Mouse (Mus musculus): ENCODE results near the gene Klhl12. TPM values are rescaled to one million over a fixed set of nuclear protein-coding genes. Genes with fewer than 3 reads are reported as not detected.
"Not testable (repeated sequence)": the region's sequence is repeated elsewhere in the genome, so short reads cannot be mapped to it uniquely, and the experiment has no call there.

The Klhl12 gene
- polyA plus RNA-seq, 1 experiment from 2014 or later = 36.7 TPM

- WGBS = 81% methylated on average over 10 of the region's 10 CpGs
- no peak for ATAC-seq (ENCODE audit: low FRiP score)
- no peaks in the 10 kb centered on the region for H3K9me3 ChIP-seq (replicated peaks)
- H3K4me3 ChIP-seq (replicated peaks) = no peak overlapping the region
- no peaks in the 10 kb centered on the region for H3K27me3 ChIP-seq (replicated peaks)
- no peak overlapping the region for H3K9ac ChIP-seq (replicated peaks)
- H3K27ac ChIP-seq (replicated peaks) = no peak overlapping the region
- peaks cover 53% of the 10 kb centered on the region for H3K36me3 ChIP-seq
- peaks cover 26% of the 10 kb centered on the region for H3K4me1 ChIP-seq
- H3K4me2 ChIP-seq = no peak overlapping the region
These were observed 31.4 kb upstream of the Klhl12 start for GRCm38 (mm10) chr1:134423911-134424310.

- ATAC-seq (ENCODE audit: low FRiP score) = no peak
- Histone ChIP-seq H3K27ac (replicated peaks) (no peak overlapping the region), H3K4me1 (0 out of 2 replicates have a peak, but pooled peaks cover 3% of the 10 kb centered on the region), H3K4me2 (no peak overlapping the region), H3K9me3 (replicated peaks) (no peaks in the 10 kb centered on the region), H3K9ac (replicated peaks) (no peak overlapping the region), H3K36me3 (peaks cover 72% of the 10 kb centered on the region), H3K4me3 (replicated peaks) (no peak overlapping the region), H3K27me3 (replicated peaks) (no peaks in the 10 kb centered on the region)
- 88% methylated on average over 5 of the region's 5 CpGs for WGBS
These were observed 29.0 kb upstream of the Klhl12 start for GRCm38 (mm10) chr1:134426289-134426688.

- no peak for ATAC-seq (ENCODE audit: low FRiP score)
- H3K9ac ChIP-seq (replicated peaks) = no peak overlapping the region
- peaks cover 54% of the 10 kb centered on the region for H3K36me3 ChIP-seq
- H3K27me3 ChIP-seq (replicated peaks) = no peaks in the 10 kb centered on the region
- no peaks in the 10 kb centered on the region for H3K4me1 ChIP-seq
- H3K27ac ChIP-seq (replicated peaks) = no peak overlapping the region
- no peak overlapping the region for H3K4me2 ChIP-seq
- H3K4me3 ChIP-seq (replicated peaks) = no peak overlapping the region
- no peaks in the 10 kb centered on the region for H3K9me3 ChIP-seq (replicated peaks)
- WGBS = 88% methylated on average over 10 of the region's 10 CpGs
These were observed 22.3 kb upstream of the Klhl12 start for GRCm38 (mm10) chr1:134433002-134433401.

DNA sequence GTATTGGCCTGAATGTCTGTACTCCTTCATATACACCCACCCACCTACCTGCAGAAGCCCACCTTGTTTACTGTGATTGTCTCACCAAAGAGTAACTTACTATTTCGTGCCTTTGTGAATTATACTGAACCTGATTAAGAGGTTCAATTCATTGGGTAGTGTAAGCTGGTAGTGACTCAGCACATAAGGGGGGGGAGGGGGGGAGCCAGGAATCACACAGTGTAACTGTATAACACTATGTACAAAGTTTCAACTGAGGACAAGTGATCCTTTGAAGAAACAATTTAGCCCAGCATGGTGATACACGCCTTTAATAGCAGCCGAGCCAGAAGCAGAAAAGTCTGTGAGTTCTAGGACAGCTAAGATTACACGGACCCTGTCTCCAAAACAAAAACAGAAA is 21.9 kb upstream of the Klhl12 start:
- H3K9me3 ChIP-seq (replicated peaks) = no peaks in the 10 kb centered on the region
- no peak overlapping the region for H3K4me2 ChIP-seq
- H3K4me1 ChIP-seq = no peaks in the 10 kb centered on the region
- H3K9ac ChIP-seq (replicated peaks) = no peak overlapping the region
- no peaks in the 10 kb centered on the region for H3K27me3 ChIP-seq (replicated peaks)
- WGBS = 87% methylated on average over 4 of the region's 4 CpGs
- H3K4me3 ChIP-seq (replicated peaks) = no peak overlapping the region
- no peak for ATAC-seq (ENCODE audit: low FRiP score)
- H3K36me3 ChIP-seq = peaks cover 49% of the 10 kb centered on the region
- no peak overlapping the region for H3K27ac ChIP-seq (replicated peaks)

GRCm38 (mm10) chr1:134435414-134435813 is 19.9 kb upstream of the Klhl12 start:
- Histone ChIP-seq H3K27me3 (replicated peaks) (no peaks in the 10 kb centered on the region), H3K9ac (replicated peaks) (no peak overlapping the region), H3K9me3 (replicated peaks) (no peaks in the 10 kb centered on the region), H3K36me3 (peaks cover 34% of the 10 kb centered on the region), H3K4me2 (no peak overlapping the region), H3K4me3 (replicated peaks) (no peak overlapping the region), H3K4me1 (no peaks in the 10 kb centered on the region), H3K27ac (replicated peaks) (no peak overlapping the region)
- WGBS = 39% methylated on average over 4 of the region's 4 CpGs
- no peak for ATAC-seq (ENCODE audit: low FRiP score)

DNA sequence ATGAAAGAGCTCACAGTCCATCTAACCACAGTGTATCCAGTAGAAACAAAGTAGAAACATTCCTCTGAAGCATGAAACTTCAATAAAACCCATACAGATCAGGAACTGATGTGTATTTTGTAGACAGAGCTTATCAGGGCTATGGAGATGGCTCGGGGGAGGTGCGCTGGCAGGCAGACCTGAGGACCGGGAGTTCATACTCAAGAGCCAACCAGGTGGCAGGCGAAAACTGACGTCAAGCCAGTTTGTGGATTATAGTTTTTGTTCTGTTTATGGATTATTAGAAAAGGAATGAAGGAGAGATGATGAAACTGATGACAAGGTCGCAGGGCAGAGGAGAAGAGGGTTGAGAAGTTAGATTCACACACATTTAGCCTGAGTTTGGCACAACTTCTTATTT is 14.9 kb upstream of the Klhl12 start:
- H3K27ac ChIP-seq (replicated peaks) = no peak overlapping the region
- no peak for ATAC-seq (ENCODE audit: low FRiP score)
- H3K4me2 ChIP-seq = no peak overlapping the region
- 96% methylated on average over 6 of the region's 6 CpGs for WGBS
- no peaks in the 10 kb centered on the region for H3K27me3 ChIP-seq (replicated peaks)
- no peak overlapping the region for H3K4me3 ChIP-seq (replicated peaks)
- H3K4me1 ChIP-seq = no peaks in the 10 kb centered on the region
- no peaks in the 10 kb centered on the region for H3K36me3 ChIP-seq
- H3K9ac ChIP-seq (replicated peaks) = no peak overlapping the region
- H3K9me3 ChIP-seq (replicated peaks) = no peaks in the 10 kb centered on the region

DNA sequence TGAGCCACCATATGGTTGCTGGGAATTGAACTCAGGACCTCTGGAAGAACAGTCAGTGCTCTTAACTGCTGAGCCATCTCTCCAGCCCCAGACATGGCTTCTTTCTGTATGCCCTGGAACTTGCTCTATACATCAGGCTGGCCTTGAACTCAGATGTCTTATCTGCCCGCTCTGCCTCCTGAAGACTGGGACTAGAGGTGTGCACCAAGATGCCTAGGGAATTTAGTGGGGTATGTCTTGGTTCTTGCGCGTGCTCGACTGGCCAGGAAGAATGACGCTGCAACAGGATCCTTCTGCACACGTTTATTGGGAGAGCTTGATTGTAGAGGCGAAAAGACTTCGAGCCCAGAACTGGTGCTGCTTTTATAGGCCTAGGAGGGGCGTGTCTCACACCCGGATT is 13.6 kb upstream of the Klhl12 start:
- H3K9ac ChIP-seq (replicated peaks); H3K4me1 ChIP-seq; H3K27me3 ChIP-seq (replicated peaks); H3K4me3 ChIP-seq (replicated peaks); H3K9me3 ChIP-seq (replicated peaks); H3K4me2 ChIP-seq; ATAC-seq (ENCODE audit: low FRiP score); H3K27ac ChIP-seq (replicated peaks); H3K36me3 ChIP-seq: not testable (repeated sequence)
- 95% methylated on average over 8 of the region's 10 CpGs for WGBS

GRCm38 (mm10) chr1:134442394-134442793 is 12.9 kb upstream of the Klhl12 start:
- ATAC-seq (ENCODE audit: low FRiP score) = no peak
- H3K9me3 ChIP-seq (replicated peaks) = no peaks in the 10 kb centered on the region
- H3K9ac ChIP-seq (replicated peaks) = no peak overlapping the region
- H3K36me3 ChIP-seq = no peaks in the 10 kb centered on the region
- no peaks in the 10 kb centered on the region for H3K27me3 ChIP-seq (replicated peaks)
- no peak overlapping the region for H3K27ac ChIP-seq (replicated peaks)
- H3K4me2 ChIP-seq = no peak overlapping the region
- WGBS = 92% methylated on average over 3 of the region's 3 CpGs
- no peaks in the 10 kb centered on the region for H3K4me1 ChIP-seq
- no peak overlapping the region for H3K4me3 ChIP-seq (replicated peaks)

DNA sequence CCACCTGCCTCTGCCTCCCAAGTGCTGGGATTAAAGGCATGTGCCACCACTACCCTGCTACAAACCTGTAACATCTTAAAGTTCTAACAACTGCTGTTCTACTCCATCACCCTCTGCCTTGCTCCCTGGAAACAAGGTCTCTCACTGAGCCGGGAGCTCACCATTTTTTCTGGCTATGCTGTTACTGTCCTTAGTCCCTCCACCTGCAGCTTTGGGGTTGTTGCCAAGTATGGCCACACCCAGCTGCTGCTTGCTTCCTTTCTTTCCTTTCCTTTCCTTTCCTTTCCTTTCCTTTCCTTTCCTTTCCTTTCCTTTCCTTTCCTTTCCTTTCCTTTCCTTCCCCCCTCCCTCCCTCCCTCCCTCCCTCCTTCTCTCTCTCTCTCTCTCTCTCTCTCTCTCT is 12.0 kb upstream of the Klhl12 start:
- ATAC-seq (ENCODE audit: low FRiP score); H3K36me3 ChIP-seq; H3K9me3 ChIP-seq (replicated peaks); H3K27ac ChIP-seq (replicated peaks); H3K4me2 ChIP-seq; H3K4me3 ChIP-seq (replicated peaks); H3K27me3 ChIP-seq (replicated peaks); H3K4me1 ChIP-seq; H3K9ac ChIP-seq (replicated peaks): not testable (repeated sequence)
- 69% methylated on average over 1 of the region's 1 CpGs for WGBS

DNA sequence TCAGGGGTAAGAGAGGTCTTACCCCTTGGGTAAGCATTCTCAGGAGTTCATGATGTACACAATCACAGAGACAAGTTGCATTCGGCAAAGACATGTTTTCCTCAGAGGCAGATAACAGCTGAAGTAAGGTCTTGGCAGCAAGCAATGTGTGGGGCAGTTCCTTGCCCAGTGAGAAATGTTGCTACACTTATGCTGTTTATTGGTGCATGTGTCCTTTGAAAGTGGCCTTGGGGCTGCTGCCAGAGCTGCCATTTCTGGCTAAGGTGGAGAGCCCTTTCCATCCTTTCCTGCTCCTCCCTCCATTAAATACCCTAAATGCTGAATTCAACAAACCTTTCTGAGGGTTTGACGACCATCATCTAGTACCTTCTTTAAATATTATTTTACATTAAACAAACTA is 9.9 kb upstream of the Klhl12 start:
- Histone ChIP-seq H3K27me3 (replicated peaks) (no peaks in the 10 kb centered on the region), H3K27ac (replicated peaks) (no peak overlapping the region), H3K4me1 (no peaks in the 10 kb centered on the region), H3K4me2 (no peak overlapping the region), H3K9ac (replicated peaks) (no peak overlapping the region), H3K4me3 (replicated peaks) (no peak overlapping the region), H3K36me3 (no peaks in the 10 kb centered on the region), H3K9me3 (replicated peaks) (no peaks in the 10 kb centered on the region)
- no peak for ATAC-seq (ENCODE audit: low FRiP score)
- WGBS = 91% methylated on average over 2 of the region's 2 CpGs

- not testable (repeated sequence) for H3K27ac ChIP-seq (replicated peaks); H3K4me2 ChIP-seq; H3K9me3 ChIP-seq (replicated peaks); H3K27me3 ChIP-seq (replicated peaks); ATAC-seq (ENCODE audit: low FRiP score); H3K36me3 ChIP-seq; H3K4me1 ChIP-seq; H3K4me3 ChIP-seq (replicated peaks); H3K9ac ChIP-seq (replicated peaks)
- WGBS = 81% methylated on average over 3 of the region's 3 CpGs
These were observed 6.8 kb upstream of the Klhl12 start for GRCm38 (mm10) chr1:134448537-134448936.

DNA sequence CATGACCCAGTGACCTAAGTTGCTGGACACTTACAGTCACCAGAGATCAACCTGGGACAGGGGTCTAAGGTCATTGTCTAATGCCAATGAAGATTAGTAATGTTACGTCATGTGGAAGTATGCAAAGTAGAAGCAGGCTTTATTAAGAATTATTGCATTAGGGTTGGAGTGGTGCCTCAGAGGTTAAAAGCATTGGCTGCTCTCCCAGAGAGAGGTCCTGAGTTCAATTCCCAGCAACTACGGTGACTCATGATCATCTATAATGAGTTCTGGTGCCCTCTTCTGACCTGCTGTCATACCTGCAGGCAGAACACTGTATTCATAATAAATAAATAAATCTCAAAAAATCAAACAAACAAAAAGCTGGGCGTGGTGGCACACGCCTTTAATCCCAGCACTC is 5.1 kb upstream of the Klhl12 start:
- H3K4me3 ChIP-seq (replicated peaks) = no peak overlapping the region
- H3K4me1 ChIP-seq = peaks cover 5% of the 10 kb centered on the region
- H3K4me2 ChIP-seq = no peak overlapping the region
- no peak overlapping the region for H3K27ac ChIP-seq (replicated peaks)
- H3K27me3 ChIP-seq (replicated peaks) = no peaks in the 10 kb centered on the region
- H3K36me3 ChIP-seq = no peaks in the 10 kb centered on the region
- H3K9ac ChIP-seq (replicated peaks) = no peak overlapping the region
- WGBS = 96% methylated on average over 4 of the region's 4 CpGs
- no peaks in the 10 kb centered on the region for H3K9me3 ChIP-seq (replicated peaks)
- no peak for ATAC-seq (ENCODE audit: low FRiP score)

- Histone ChIP-seq H3K4me3 (replicated peaks) (no peak overlapping the region), H3K9me3 (replicated peaks) (no peaks in the 10 kb centered on the region), H3K4me1 (peaks cover 7% of the 10 kb centered on the region), H3K36me3 (no peaks in the 10 kb centered on the region), H3K27ac (replicated peaks) (no peak overlapping the region), H3K9ac (replicated peaks) (no peak overlapping the region), H3K27me3 (replicated peaks) (no peaks in the 10 kb centered on the region), H3K4me2 (no peak overlapping the region)
- WGBS = 50% methylated on average over 3 of the region's 3 CpGs
- ATAC-seq (ENCODE audit: low FRiP score) = no peak
These were observed 4.3 kb upstream of the Klhl12 start for GRCm38 (mm10) chr1:134450986-134451385.

Measured in neural tube, embryonic 15.5 days (tissue).